Mouse (Mus musculus) E14TG2a.4 (cell line): ENCODE measurements around the gene Cox7a2l.

ENCODE experiments used
- CTCF ChIP-seq: conservative IDR thresholded peaks from 2 replicates; pipeline ENCODE4 v1.5.1; 2014; ENCODE audit warnings: low read length
- POU5F1 ChIP-seq: IDR thresholded peaks from 2 replicates; pipeline ENCODE4 v1.6.1; 2014; ENCODE audit warnings: low read length, borderline replicate concordance

DNA sequence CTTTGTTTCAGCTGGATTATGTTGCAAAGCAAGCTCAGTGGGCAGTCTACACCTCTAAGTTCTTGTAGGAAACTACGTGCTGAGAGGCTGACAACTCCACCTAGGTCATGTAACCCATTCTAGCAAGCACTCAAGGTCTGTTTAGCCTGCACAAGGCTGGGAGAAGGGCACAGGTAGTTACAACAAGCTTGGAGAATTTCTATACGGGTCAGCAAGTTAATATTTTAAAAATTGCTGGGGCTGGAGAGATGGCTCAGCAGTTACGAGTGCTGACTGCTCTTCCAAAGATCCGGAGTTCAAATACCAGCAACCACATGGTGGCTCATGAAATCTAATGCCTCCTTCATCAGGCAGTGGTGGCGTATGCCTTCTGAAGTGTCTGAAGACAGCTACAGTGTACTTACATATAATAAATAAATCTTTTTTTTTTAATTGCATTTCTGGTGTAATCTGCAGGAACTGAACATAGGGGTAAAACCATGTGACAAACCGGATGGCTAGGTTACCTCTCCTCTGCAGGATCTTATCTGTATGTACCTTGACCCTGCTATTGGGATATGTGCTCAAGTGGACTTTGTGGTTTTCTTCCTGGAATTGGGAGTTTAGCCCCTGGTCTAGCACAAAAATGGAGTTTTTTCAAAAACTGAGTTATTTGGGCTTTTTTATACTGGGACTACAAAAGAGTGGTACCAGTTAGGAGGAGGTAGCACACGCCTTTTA lies 34.2 kb downstream of the Cox7a2l start:
- TF ChIP-seq CTCF (no peak), POU5F1 (no peak)
